Mouse (Mus musculus) central nervous system, embryonic 11.5 days (tissue): ENCODE measurements around the gene Cldn34a. TPM values are rescaled to one million over a fixed set of nuclear protein-coding genes. Genes with fewer than 3 reads are reported as not detected.

ENCODE experiments used
- polyA plus RNA-seq: library from polyadenylated mRNA; depleted of rRNA; stranded (reverse); fragments of >200 nt; gene quantifications from 2 replicates; pipeline ENCODE4 v1.2.3, GENCODE M21; 2012; rRNA removed

The Cldn34a gene
- not detected in 2 replicates for polyA plus RNA-seq

GRCm38 (mm10) chrX:152563034-152563433 is at the start of gene Cldn34a:
Gene Cldn34a (plus strand): TSS chrX:152563334.

Other genes with a start within 250 kb of the Cldn34a start
- gene Kantr, start 235.8 kb upstream of the Cldn34a start, polyA plus RNA-seq, result 7.5 and 18.0 TPM in 2 replicates
- 85.3 and 90.3 TPM in 2 replicates for gene Tspyl2, start 220.9 kb upstream of the Cldn34a start, polyA plus RNA-seq
- gene Gpr173, start 194.6 kb upstream of the Cldn34a start, polyA plus RNA-seq, result 11.6 and 16.3 TPM in 2 replicates
- gene Shroom2, start 206.1 kb downstream of the Cldn34a start, polyA plus RNA-seq, result 4.7 and 10.1 TPM in 2 replicates
- 0.05 and 0.19 TPM in 2 replicates for gene Gpr143, start 218.6 kb downstream of the Cldn34a start, polyA plus RNA-seq